Mouse (Mus musculus) myocyte (in vitro differentiated cells): ENCODE measurements around the gene Nrip1.

Experiments
- MAX ChIP-seq: IDR thresholded peaks from one replicate; pipeline ENCODE4 v1.6.1; 2011; ENCODE audit warnings: low read depth, mild to moderate bottlenecking, control low read depth
- MYOG ChIP-seq, 3 experiments: IDR thresholded peaks; one replicate each; pipeline ENCODE4 v1.6.1; 2011; ENCODE audit warnings: control low read depth in 2 of 3, low read depth in 2 of 3, mild to moderate bottlenecking in 2 of 3; ENCODE audit not compliant: insufficient read length in 2 of 3, control insufficient read depth in 1 of 3, insufficient read depth in 1 of 3
- POLR2A ChIP-seq: IDR thresholded peaks from one replicate; pipeline ENCODE4 v1.6.1; 2011; ENCODE audit warnings: low read depth, mild to moderate bottlenecking, control low read depth, moderate library complexity; ENCODE audit not compliant: insufficient read length
- POLR2AphosphoS2 ChIP-seq: IDR thresholded peaks from one replicate; pipeline ENCODE4 v1.6.1; 2011; ENCODE audit warnings: low read depth, control low read depth; ENCODE audit not compliant: insufficient read length

- TF ChIP-seq MYOG (IDR thresholded peaks at IDR 0.05; ENCODE audit: control insufficient read depth in 1 of 3, insufficient read depth in 1 of 3, insufficient read length in 2 of 3, low read depth in 2 of 3) (no peak), MAX (no peak), POLR2A (no peak), POLR2AphosphoS2 (no peak)
Measured at GRCm38 (mm10) chr16:76339256-76339655, 34.4 kb downstream of the Nrip1 start.
